Comparison of ENCODE assay signal across 15 mouse cellular contexts in the genomic region with DNA sequence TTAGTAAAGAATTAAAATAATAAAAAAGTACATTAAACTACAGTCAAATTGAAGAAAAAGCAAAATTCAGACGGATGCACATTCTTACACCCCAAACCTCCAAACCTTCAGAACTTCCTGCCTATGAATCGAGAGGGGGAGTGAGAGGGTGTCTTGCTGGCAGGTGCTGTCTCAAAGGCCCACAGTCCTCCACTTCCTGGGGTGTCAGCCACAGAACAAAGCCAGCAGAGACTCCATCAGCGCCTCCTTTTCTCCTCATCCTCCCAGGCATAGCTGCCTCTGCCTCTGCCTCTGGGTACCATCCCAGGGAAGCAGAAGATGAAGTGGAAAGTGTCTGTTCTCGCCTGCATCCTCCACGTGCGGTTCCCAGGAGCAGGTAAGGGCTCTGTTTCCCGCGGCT. TPM values are rescaled to one million over a fixed set of nuclear protein-coding genes. Genes with fewer than 3 reads are reported as not detected.
A peak's percentile ranks its signal among the peaks of the same experiment; 100 is the strongest.
DNase-seq lines count a peak whose midpoint lies in the region; ATAC-seq lines count a peak whose summit lies in the region.
"Had no signal": no experiment of that assay in that cellular context is flagged by ENCODE, and none has a peak within 500 bp of the region (broad histone marks: within the 10 kb centered on the region; RNA-seq: fewer than 3 reads in every experiment).

A gene (plus strand): TSS at position 171 of the 400 bp plus-strand sequence.

- H3K27me3 ChIP-seq in heart, embryonic 16.5 days (ENCODE audit: control insufficient read depth, insufficient read depth, low read length), result no peaks in the 10 kb centered on the region
- peaks cover 3% of the 10 kb centered on the region; the same call in 1 of the 2 replicates for H3K27me3 ChIP-seq in limb, embryonic 10.5 days (ENCODE audit: low read depth, poor library complexity, severe bottlenecking)

- H3K4me1 ChIP-seq in heart, embryonic 16.5 days (ENCODE audit: control insufficient read depth, insufficient read depth, low read length), result no peaks in the 10 kb centered on the region
- peaks cover 40% of the 10 kb centered on the region for H3K4me1 ChIP-seq in limb, embryonic 10.5 days

- 68% methylated on average over 8 of the region's 8 CpGs for WGBS in heart, embryonic 16.5 days
- WGBS in limb, embryonic 10.5 days, result 75% methylated on average over 8 of the region's 8 CpGs

- peak within 1 kb of the TSS; percentile 11; the same call in 1 of the 2 replicates for H3K9ac ChIP-seq in heart, embryonic 16.5 days (ENCODE audit: low read length)

- H3K27ac ChIP-seq in heart, embryonic 16.5 days (ENCODE audit: low read length), result 0 out of 2 replicates have a peak within 1 kb of the TSS, but pooled peaks have one; percentile 25
- peak within 1 kb of the TSS; percentile 57 for H3K27ac ChIP-seq in limb, embryonic 10.5 days
- H3K27ac ChIP-seq: layer of hippocampus, adult 2 months had no signal

- peak within 1 kb of the TSS; percentile 28 for H3K4me3 ChIP-seq in heart, embryonic 16.5 days (ENCODE audit: low read length)
- H3K4me3 ChIP-seq in limb, embryonic 10.5 days, result no peak within 1 kb of the TSS
- H3K4me3 ChIP-seq: layer of hippocampus, adult 2 months had no signal

- no peak for DNase-seq in heart, adult 9 months (ENCODE audit: low spot score in 2 of 2)
- DNase-seq in CD8-positive naive resting alpha-beta T cell, adult 2 months (ENCODE audit: low read depth in 2 of 2, low spot score in 2 of 2), result peak; percentile 60 to 74
- no peak for DNase-seq in limb, embryonic 10.5 days (ENCODE audit: low spot score)
- DNase-seq in thymus, postnatal 0 days (ENCODE audit: low spot score), result peak; percentile 88
- no peak for DNase-seq in layer of hippocampus, postnatal 36 days
- DNase-seq in left cerebral cortex, adult 9 months (ENCODE audit: low spot score in 2 of 2), result no peak
- no peak for DNase-seq in frontal cortex, adult 2 months (ENCODE audit: extremely low spot score in 1 of 2, low spot score in 1 of 2)
- DNase-seq: cerebellum, adult 2 months; gastrocnemius, postnatal 36 days; kidney, adult 9 months had no signal

- H3K4me2 ChIP-seq in heart, embryonic 16.5 days (ENCODE audit: low read depth, low read length), result peak within 1 kb of the TSS; percentile 30
- H3K4me2 ChIP-seq: liver, embryonic 11.5 days had no signal

- no peaks in the 10 kb centered on the region for H3K9me3 ChIP-seq in heart, embryonic 16.5 days (replicated peaks; ENCODE audit: control insufficient read depth, low read length)
- H3K9me3 ChIP-seq in limb, embryonic 10.5 days (replicated peaks), result no peaks in the 10 kb centered on the region

- ATAC-seq in heart, embryonic 16.5 days (replicated peaks; ENCODE audit: extremely low read depth, insufficient read depth, low FRiP score), result no peak
- ATAC-seq: hindbrain, embryonic 16.5 days had no signal

- H3K36me3 ChIP-seq in heart, embryonic 16.5 days (ENCODE audit: control insufficient read depth, insufficient read depth), result no peaks in the 10 kb centered on the region
- no peaks in the 10 kb centered on the region for H3K36me3 ChIP-seq in limb, embryonic 10.5 days

RNA-seq across cellular contexts. Expression of the gene that starts here (rescaled TPM):
- polyA plus RNA-seq in heart, embryonic 16.5 days (2015; fragmentation: Nextera tagmentation; extraction: Ambion mirVana), result 3.9 and 12.8 TPM in 2 replicates
- 1.0 and 1.1 TPM in 2 replicates for polyA plus RNA-seq in limb, embryonic 10.5 days (2016; fragmentation: Nextera tagmentation; extraction: Ambion mirVana)
- 282 TPM in 2 replicates for polyA plus RNA-seq in thymus, postnatal 0 days (2015; fragmentation: Nextera tagmentation; extraction: Ambion mirVana)
- not detected for total RNA-seq in layer of hippocampus, postnatal 36 days (2021)
- polyA plus RNA-seq in frontal cortex, adult 2 months (2012; rRNA removed), result 0.26 and 0.44 TPM in 2 replicates
- total RNA-seq: layer of hippocampus, adult 2 months; left cerebral cortex, postnatal 25 days had no signal

Comparison
In these comparisons a context has a peak if more than half of its experiments do, and no peak if none do; other contexts are left out.
1. RNA of the gene that starts here (polyA plus RNA-seq): 282 TPM in thymus, postnatal 0 days; 3.9 to 12.8 TPM in heart, embryonic 16.5 days, 1.0 to 1.1 TPM in limb, embryonic 10.5 days and 0.26 to 0.44 TPM in frontal cortex, adult 2 months; every median in the first group is over 10 times any median in the second.
2. DNase-seq: peak in CD8-positive naive resting alpha-beta T cell, adult 2 months (2 of 2) and thymus, postnatal 0 days (single experiment); none in heart, adult 9 months (0 of 2), limb, embryonic 10.5 days (single experiment), layer of hippocampus, postnatal 36 days (0 of 2), left cerebral cortex, adult 9 months (0 of 2) and frontal cortex, adult 2 months (0 of 2).